Mouse (Mus musculus) small intestine, adult 10 weeks (tissue): ENCODE measurements around the gene Zfp965. TPM values are rescaled to one million over a fixed set of nuclear protein-coding genes. Genes with fewer than 3 reads are reported as not detected.

Experiments used
- polyA plus RNA-seq: library from polyadenylated mRNA; stranded (reverse); fragments of 350-450 nt; fragmentation: Illumina TruSeq; extraction: RNeasy Lipid Tissue Mini Kit (QIAGEN cat#74804); gene quantifications from one replicate; pipeline ENCODE4 v1.2.3, GENCODE M21; 2014; ENCODE audit warnings: low replicate concordance

Zfp965 gene
- 18.6 TPM for polyA plus RNA-seq

GRCm38 (mm10) chr2:175469685-175470084, at the start of gene Zfp965:
Zfp965 (plus strand) TSS chr2:175469985.

GRCm38 (mm10) chr2:175435707-175436106, 34.1 kb upstream of the Zfp965 start, which contains the start of gene Gm4724:
Gm4724 (minus strand) TSS chr2:175435807.

Other genes with a start within 250 kb of the Zfp965 start
- 33.0 TPM for gene Gm14440, start 194.9 kb upstream of the Zfp965 start, polyA plus RNA-seq
- 68.7 TPM for gene Gm4631, start 131.8 kb upstream of the Zfp965 start, polyA plus RNA-seq
- gene Zfp968, start 97.5 kb upstream of the Zfp965 start, polyA plus RNA-seq, result 15.9 TPM
- 15.3 TPM for gene Gm4724, start 34.2 kb upstream of the Zfp965 start, polyA plus RNA-seq
- 2.3 TPM for gene Gm11007, start 174.0 kb downstream of the Zfp965 start, polyA plus RNA-seq
- gene Zfp969, start 233.7 kb downstream of the Zfp965 start, polyA plus RNA-seq, result not detected